Mouse (Mus musculus): ENCODE data around the gene Ece1.

DNA sequence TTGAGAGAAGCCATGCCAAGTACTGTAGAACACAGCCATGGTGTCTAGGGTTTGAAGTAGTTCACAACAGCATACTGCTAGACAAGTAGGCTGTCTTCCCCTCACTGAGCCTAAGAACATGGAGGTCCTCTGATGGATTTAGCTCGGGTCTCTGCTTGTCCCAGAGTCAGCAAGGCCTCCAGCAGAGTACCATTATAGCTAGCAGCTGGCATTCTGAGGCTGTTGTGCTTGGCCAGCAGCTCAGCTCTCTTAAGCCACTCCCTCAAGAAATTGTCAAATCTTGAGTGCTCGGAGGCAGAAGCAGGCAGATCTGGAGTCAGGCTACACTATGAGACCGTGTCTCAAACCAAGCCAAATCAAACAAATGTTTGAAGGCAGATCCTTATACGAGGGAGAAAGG is 136.2 kb downstream of the Ece1 start:
- TF ChIP-seq CTCF (IDR thresholded peaks at IDR 0.05; ENCODE audit: insufficient read depth, low read length) = no peak
- no peak for TF ChIP-seq POLR2A (IDR thresholded peaks at IDR 0.05; ENCODE audit: borderline replicate concordance, extremely low read depth, low read depth, low read length)

Measured in lung, adult 2 months (tissue).